Mouse (Mus musculus) erythroblast, embryonic 14.5 days (primary cell): ENCODE measurements around the gene Atat1.

ENCODE experiments used
- GATA1 ChIP-seq: IDR thresholded peaks from 2 replicates; pipeline ENCODE4 v1.6.1; 2012; ENCODE audit warnings: low read length, inconsistent platforms, mixed read lengths
- TAL1 ChIP-seq: IDR thresholded peaks from 3 replicates; pipeline ENCODE4 v1.6.1; 2012; ENCODE audit warnings: low read length, inconsistent platforms, mixed read lengths

DNA sequence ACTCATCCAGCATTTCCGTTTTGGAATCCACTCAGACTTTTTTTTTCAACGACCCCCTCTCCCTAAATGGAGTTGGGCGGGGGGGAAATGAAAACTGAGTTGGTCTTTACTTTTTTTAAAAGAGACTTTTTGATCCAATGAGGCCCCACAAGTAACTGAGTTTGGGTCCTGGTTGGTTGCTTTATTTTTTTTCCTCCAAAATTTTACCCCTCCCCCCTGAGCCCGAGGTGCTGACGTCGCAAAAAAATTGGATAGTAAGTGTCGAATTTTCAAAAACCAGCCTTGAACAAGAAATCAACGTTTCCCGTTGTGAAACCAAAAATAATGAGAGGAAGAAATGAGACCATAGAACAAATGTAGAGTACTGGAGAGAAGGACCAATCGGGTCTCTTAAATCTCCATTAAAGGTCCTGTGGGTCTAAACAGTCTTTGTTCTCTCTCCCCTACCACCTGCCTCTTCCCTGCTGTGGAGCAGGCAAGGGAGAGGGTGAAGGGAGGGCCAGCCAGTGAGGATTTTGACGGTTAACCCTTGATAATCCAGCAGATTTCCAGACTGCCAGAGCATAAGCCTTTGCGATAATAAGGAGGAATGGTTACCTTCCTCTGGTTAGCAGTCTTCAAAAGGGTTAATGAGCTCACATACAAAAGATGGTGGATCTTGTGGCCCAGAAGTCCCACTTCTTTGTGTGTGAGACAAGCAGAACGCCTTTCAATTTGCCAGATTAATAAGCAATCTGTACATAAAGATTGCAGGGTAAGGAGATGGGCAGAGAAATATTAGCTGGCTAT is 7.8 kb upstream of the Atat1 start:
- TF ChIP-seq GATA1: no peak
- TF ChIP-seq TAL1: no peak
